Mouse (Mus musculus) intestine, postnatal 0 days (tissue): ENCODE measurements around the gene Brms1l. TPM values are rescaled to one million over a fixed set of nuclear protein-coding genes. Genes with fewer than 3 reads are reported as not detected.

ENCODE experiments used
- ATAC-seq: fragments of 200-750 bp; cut with Nextera tagmentation; 2 replicates; pipeline ENCODE4 v1.8.0; 2017; ENCODE audit warnings: mild to moderate bottlenecking, moderate TSS enrichment, moderate library complexity
- H3K27ac ChIP-seq: fragments of 300-500 bp; sonication (generic); 2 replicates; pipeline ENCODE4 v1.5.1; 2014; ENCODE audit warnings: mild to moderate bottlenecking, low read depth, low read length, moderate library complexity
- H3K27me3 ChIP-seq: fragments of 300-500 bp; sonication (generic); replicated peaks from 2 replicates; pipeline ENCODE4 v1.6.1; 2014; ENCODE audit warnings: low read length, mixed read lengths; ENCODE audit not compliant: control insufficient read depth, insufficient read depth
- H3K36me3 ChIP-seq: fragments of 300-500 bp; sonication (generic); 2 replicates; pipeline ENCODE4 v1.6.1; 2014; ENCODE audit warnings: mild to moderate bottlenecking, moderate library complexity; ENCODE audit not compliant: control insufficient read depth, insufficient read depth
- H3K4me1 ChIP-seq: fragments of 300-500 bp; sonication (generic); replicated peaks from 2 replicates; pipeline ENCODE4 v1.6.1; 2014; ENCODE audit warnings: antibody characterized with exemption, low read length, mixed read lengths; ENCODE audit not compliant: control insufficient read depth, insufficient read depth
- H3K4me2 ChIP-seq: fragments of 300-500 bp; sonication (generic); replicated peaks from 2 replicates; pipeline ENCODE4 v1.6.1; 2014; ENCODE audit warnings: low read depth, mild to moderate bottlenecking, moderate library complexity
- H3K4me3 ChIP-seq: fragments of 300-500 bp; sonication (generic); 2 replicates; pipeline ENCODE4 v1.5.1; 2014; ENCODE audit warnings: low read depth, low read length
- H3K9ac ChIP-seq: fragments of 300-500 bp; sonication (generic); 2 replicates; pipeline ENCODE4 v1.6.1; 2014; ENCODE audit warnings: mild to moderate bottlenecking, low read depth, low read length
- H3K9me3 ChIP-seq: fragments of 300-500 bp; sonication (generic); 2 replicates; pipeline ENCODE4 v1.6.1; 2016; ENCODE audit warnings: mixed run types; ENCODE audit not compliant: control insufficient read depth
- CTCF ChIP-seq: sonication (generic); IDR thresholded peaks from 2 replicates; pipeline ENCODE4 v1.5.1; 2016; ENCODE audit warnings: low read depth, mild to moderate bottlenecking, control low read depth, antibody characterized with exemption, moderate library complexity
- WGBS: fragments of 180-500 bp; shearing (Covaris S2); extraction: QIAGEN DNeasy Blood & Tissue Kit; methylation state at CpG from one replicate; pipeline ENCODE4 v1.1.7; 2014; 5-methylcytosine and 5-hydroxymethylcytosine counted together
- microRNA-seq: library from miRNA; unstranded; fragments of <30 nt; microRNA quantifications from one replicate; pipeline ENCODE4, GENCODE M21; 2016
- polyA plus RNA-seq: library from polyadenylated mRNA; unstranded; fragments of >200 nt; fragmentation: Nextera tagmentation; extraction: Ambion mirVana; gene quantifications from 2 replicates; pipeline ENCODE4 v1.2.1, GENCODE M21; 2015

Gene Brms1l
- polyA plus RNA-seq, 1 experiment from 2014 or later, result 11.9 TPM

- H3K9ac ChIP-seq, result no peak overlapping the region
- no peak for TF ChIP-seq CTCF
- H3K27me3 ChIP-seq, result no peaks in the 10 kb centered on the region
- H3K4me3 ChIP-seq, result no peak overlapping the region
- no peak overlapping the region for H3K27ac ChIP-seq
- H3K36me3 ChIP-seq, result no peaks in the 10 kb centered on the region
- H3K4me1 ChIP-seq, result no peaks in the 10 kb centered on the region
- 92% methylated on average over 19 of the region's 19 CpGs for WGBS
- no peak for ATAC-seq
- no peak overlapping the region for H3K4me2 ChIP-seq
- no peaks in the 10 kb centered on the region for H3K9me3 ChIP-seq
Observed at GRCm38 (mm10) chr12:55917020-55917419, 80.9 kb downstream of the Brms1l start.

Small RNAs within 50 kb of the gene (microRNA-seq; reads per million reads assigned to microRNA genes)
- gene Gm23394, result not detected

Other genes starting within 250 kb of the Brms1l start
- 0.04 TPM in 1 of 2 replicates, not detected in the other for gene Insm2, start 236.9 kb upstream of the Brms1l start, polyA plus RNA-seq
- 7.7 and 7.8 TPM in 2 replicates for gene Ralgapa1, start 15.2 kb upstream of the Brms1l start, polyA plus RNA-seq